Mouse (Mus musculus): ENCODE results near the gene Pdlim4.

DNA sequence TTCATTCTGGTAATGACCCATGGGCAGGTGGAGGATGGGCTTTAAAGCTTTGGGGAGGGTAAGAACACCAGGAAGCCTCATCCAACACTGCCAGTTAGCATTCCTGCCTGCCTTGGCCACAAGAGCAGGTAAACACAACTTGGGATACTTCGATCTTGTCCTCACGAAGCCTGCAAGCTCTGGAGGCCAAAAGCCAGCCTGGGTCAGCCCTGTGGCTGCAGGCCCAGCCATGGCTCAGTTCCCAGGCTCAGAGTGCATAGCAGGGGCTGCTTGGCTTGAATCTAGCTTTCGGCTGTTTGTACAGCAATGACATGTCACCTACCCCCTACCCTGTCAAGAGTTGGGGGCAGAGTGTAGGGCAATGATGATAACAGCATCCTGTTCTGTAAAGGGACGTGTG, 61.9 kb downstream of the Pdlim4 start:
- TF ChIP-seq POLR2A (IDR thresholded peaks at IDR 0.05; ENCODE audit: control insufficient read depth, low read depth, low read length) = no peak
- TF ChIP-seq CTCF (IDR thresholded peaks at IDR 0.05; ENCODE audit: control insufficient read depth, insufficient read depth, insufficient replicate concordance, low read depth, low read length) = no peak
